Mouse (Mus musculus): ENCODE data around the gene Dock3. TPM values are rescaled to one million over a fixed set of nuclear protein-coding genes. Genes with fewer than 3 reads are reported as not detected.
"Not testable (repeated sequence)": the region's sequence is repeated elsewhere in the genome, so short reads cannot be mapped to it uniquely, and the experiment has no call there.

Gene Dock3
- polyA plus RNA-seq, 1 experiment from 2014 or later = 0.42 TPM

- no peak overlapping the region for H3K9ac ChIP-seq (ENCODE audit: low read length)
- no peak overlapping the region for H3K4me3 ChIP-seq (ENCODE audit: control insufficient read depth in 1 of 2, insufficient read depth in 1 of 2, low read depth in 1 of 2, low read length in 2 of 2)
- no peak overlapping the region for H3K27ac ChIP-seq (replicated peaks in 1 of 2; ENCODE audit: control insufficient read depth in 1 of 2, insufficient read depth in 1 of 2, low read depth in 2 of 2, low read length in 2 of 2)
- no peaks in the 10 kb centered on the region for H3K4me1 ChIP-seq (ENCODE audit: control insufficient read depth in 2 of 2, insufficient read depth in 2 of 2, low read length in 2 of 2)
- H3K36me3 ChIP-seq (ENCODE audit: control insufficient read depth, insufficient read depth, low read length) = no peaks in the 10 kb centered on the region
- H3K9me3 ChIP-seq (ENCODE audit: control insufficient read depth, low read length) = no peaks in the 10 kb centered on the region
- ATAC-seq (ENCODE audit: insufficient number of reproducible peaks, insufficient read depth, low FRiP score, low read depth) = no peak
- 80% methylated on average over 4 of the region's 4 CpGs for WGBS
- H3K4me2 ChIP-seq (ENCODE audit: low read length) = no peak overlapping the region
- H3K27me3 ChIP-seq (ENCODE audit: control insufficient read depth, insufficient read depth, low read length) = peaks cover 3% of the 10 kb centered on the region; the same call in 1 of the 2 replicates
Measured at GRCm38 (mm10) chr9:107245311-107245710, 13.6 kb upstream of the Dock3 start.

GRCm38 (mm10) chr9:107236151-107236550, 4.4 kb upstream of the Dock3 start:
- H3K9me3 ChIP-seq (ENCODE audit: control insufficient read depth, low read length) = no peaks in the 10 kb centered on the region
- no peak overlapping the region for H3K4me2 ChIP-seq (ENCODE audit: low read length)
- H3K4me3 ChIP-seq (ENCODE audit: control insufficient read depth in 1 of 2, insufficient read depth in 1 of 2, low read depth in 1 of 2, low read length in 2 of 2) = no peak overlapping the region
- no peak overlapping the region for H3K9ac ChIP-seq (ENCODE audit: low read length)
- no peak overlapping the region for H3K27ac ChIP-seq (replicated peaks in 1 of 2; ENCODE audit: control insufficient read depth in 1 of 2, insufficient read depth in 1 of 2, low read depth in 2 of 2, low read length in 2 of 2)
- ATAC-seq (ENCODE audit: insufficient number of reproducible peaks, insufficient read depth, low FRiP score, low read depth) = no peak
- 73% methylated on average over 5 of the region's 5 CpGs for WGBS
- H3K36me3 ChIP-seq (ENCODE audit: control insufficient read depth, insufficient read depth, low read length) = no peaks in the 10 kb centered on the region
- peaks cover 2 to 3% of the 10 kb centered on the region in 2 experiments; a peak in 2 of 4 replicates for H3K4me1 ChIP-seq (ENCODE audit: control insufficient read depth in 2 of 2, insufficient read depth in 2 of 2, low read length in 2 of 2)
- peaks cover 82% of the 10 kb centered on the region for H3K27me3 ChIP-seq (ENCODE audit: control insufficient read depth, insufficient read depth, low read length)

GRCm38 (mm10) chr9:107235261-107235660, 3.6 kb upstream of the Dock3 start:
- H3K9me3 ChIP-seq (ENCODE audit: control insufficient read depth, low read length) = no peaks in the 10 kb centered on the region
- no peaks in the 10 kb centered on the region for H3K36me3 ChIP-seq (ENCODE audit: control insufficient read depth, insufficient read depth, low read length)
- H3K4me3 ChIP-seq (ENCODE audit: control insufficient read depth in 1 of 2, insufficient read depth in 1 of 2, low read depth in 1 of 2, low read length in 2 of 2) = no peak overlapping the region
- H3K27me3 ChIP-seq (ENCODE audit: control insufficient read depth, insufficient read depth, low read length) = peaks cover 88% of the 10 kb centered on the region
- WGBS = 57% methylated on average over 5 of the region's 5 CpGs
- no peak overlapping the region for H3K27ac ChIP-seq (replicated peaks in 1 of 2; ENCODE audit: control insufficient read depth in 1 of 2, insufficient read depth in 1 of 2, low read depth in 2 of 2, low read length in 2 of 2)
- H3K4me1 ChIP-seq (ENCODE audit: control insufficient read depth in 2 of 2, insufficient read depth in 2 of 2, low read length in 2 of 2) = peaks cover 2 to 5% of the 10 kb centered on the region in 2 experiments; a peak in 2 of 4 replicates
- no peak for ATAC-seq (ENCODE audit: insufficient number of reproducible peaks, insufficient read depth, low FRiP score, low read depth)
- no peak overlapping the region for H3K9ac ChIP-seq (ENCODE audit: low read length)
- H3K4me2 ChIP-seq (ENCODE audit: low read length) = no peak overlapping the region

- no peak overlapping the region for H3K27ac ChIP-seq (replicated peaks in 1 of 2; ENCODE audit: control insufficient read depth in 1 of 2, insufficient read depth in 1 of 2, low read depth in 2 of 2, low read length in 2 of 2)
- H3K4me3 ChIP-seq (ENCODE audit: control insufficient read depth in 1 of 2, insufficient read depth in 1 of 2, low read depth in 1 of 2, low read length in 2 of 2) = peak overlapping the region; percentile 57 to 66
- peaks cover 2 to 5% of the 10 kb centered on the region in 2 experiments; a peak in 2 of 4 replicates for H3K4me1 ChIP-seq (ENCODE audit: control insufficient read depth in 2 of 2, insufficient read depth in 2 of 2, low read length in 2 of 2)
- H3K27me3 ChIP-seq (ENCODE audit: control insufficient read depth, insufficient read depth, low read length) = peaks cover 94% of the 10 kb centered on the region
- H3K4me2 ChIP-seq (ENCODE audit: low read length) = peak overlapping the region; percentile 98
- no peaks in the 10 kb centered on the region for H3K9me3 ChIP-seq (ENCODE audit: control insufficient read depth, low read length)
- 22% methylated on average over 9 of the region's 9 CpGs for WGBS
- ATAC-seq (ENCODE audit: insufficient number of reproducible peaks, insufficient read depth, low FRiP score, low read depth) = no peak
- H3K9ac ChIP-seq (ENCODE audit: low read length) = no peak overlapping the region; the same call in 1 of the 2 replicates
- H3K36me3 ChIP-seq (ENCODE audit: control insufficient read depth, insufficient read depth, low read length) = no peaks in the 10 kb centered on the region
Measured at GRCm38 (mm10) chr9:107232140-107232539, 431 bp upstream of the Dock3 start.

- peak overlapping the region; percentile 98 for H3K4me2 ChIP-seq (ENCODE audit: low read length)
- H3K4me1 ChIP-seq (ENCODE audit: control insufficient read depth in 2 of 2, insufficient read depth in 2 of 2, low read length in 2 of 2) = peaks cover 2 to 5% of the 10 kb centered on the region in 2 experiments; a peak in 2 of 4 replicates
- 4% methylated on average over 17 of the region's 50 CpGs for WGBS
- H3K9me3 ChIP-seq (ENCODE audit: control insufficient read depth, low read length) = no peaks in the 10 kb centered on the region
- H3K9ac ChIP-seq (ENCODE audit: low read length) = peak overlapping the region; percentile 61
- no peak overlapping the region for H3K27ac ChIP-seq (replicated peaks in 1 of 2; ENCODE audit: control insufficient read depth in 1 of 2, insufficient read depth in 1 of 2, low read depth in 2 of 2, low read length in 2 of 2)
- H3K4me3 ChIP-seq (ENCODE audit: control insufficient read depth in 1 of 2, insufficient read depth in 1 of 2, low read depth in 1 of 2, low read length in 2 of 2) = peak overlapping the region; percentile 57 to 66
- no peaks in the 10 kb centered on the region for H3K36me3 ChIP-seq (ENCODE audit: control insufficient read depth, insufficient read depth, low read length)
- peak; percentile 39; the same call in 1 of the 2 replicates for ATAC-seq (ENCODE audit: insufficient number of reproducible peaks, insufficient read depth, low FRiP score, low read depth)
- peaks cover 90% of the 10 kb centered on the region for H3K27me3 ChIP-seq (ENCODE audit: control insufficient read depth, insufficient read depth, low read length)
Measured at GRCm38 (mm10) chr9:107230991-107231538, 644 bp downstream of the Dock3 start.

- Histone ChIP-seq H3K36me3 (ENCODE audit: control insufficient read depth, insufficient read depth, low read length) (no peaks in the 10 kb centered on the region), H3K9me3 (ENCODE audit: control insufficient read depth, low read length) (no peaks in the 10 kb centered on the region), H3K4me1 (ENCODE audit: control insufficient read depth in 2 of 2, insufficient read depth in 2 of 2, low read length in 2 of 2) (no peaks in the 10 kb centered on the region), H3K27ac (replicated peaks in 1 of 2; ENCODE audit: control insufficient read depth in 1 of 2, insufficient read depth in 1 of 2, low read depth in 2 of 2, low read length in 2 of 2) (no peak overlapping the region), H3K9ac (ENCODE audit: low read length) (no peak overlapping the region), H3K4me3 (ENCODE audit: control insufficient read depth in 1 of 2, insufficient read depth in 1 of 2, low read depth in 1 of 2, low read length in 2 of 2) (no peak overlapping the region), H3K4me2 (ENCODE audit: low read length) (no peak overlapping the region), H3K27me3 (ENCODE audit: control insufficient read depth, insufficient read depth, low read length) (peaks cover 39% of the 10 kb centered on the region)
- ATAC-seq (ENCODE audit: insufficient number of reproducible peaks, insufficient read depth, low FRiP score, low read depth) = no peak
- 79% methylated on average over 1 of the region's 1 CpGs for WGBS
Measured at GRCm38 (mm10) chr9:107224597-107224996, 7.1 kb downstream of the Dock3 start.

GRCm38 (mm10) chr9:107174831-107175230, 56.9 kb downstream of the Dock3 start:
- 74% methylated on average over 1 of the region's 1 CpGs for WGBS
- ATAC-seq (ENCODE audit: insufficient number of reproducible peaks, insufficient read depth, low FRiP score, low read depth); H3K27me3 ChIP-seq (ENCODE audit: control insufficient read depth, insufficient read depth, low read length); H3K9me3 ChIP-seq (ENCODE audit: control insufficient read depth, low read length); H3K4me1 ChIP-seq (ENCODE audit: control insufficient read depth in 2 of 2, insufficient read depth in 2 of 2, low read length in 2 of 2); H3K9ac ChIP-seq (ENCODE audit: low read length); H3K27ac ChIP-seq (replicated peaks in 1 of 2; ENCODE audit: control insufficient read depth in 1 of 2, insufficient read depth in 1 of 2, low read depth in 2 of 2, low read length in 2 of 2); H3K36me3 ChIP-seq (ENCODE audit: control insufficient read depth, insufficient read depth, low read length); H3K4me3 ChIP-seq (ENCODE audit: control insufficient read depth in 1 of 2, insufficient read depth in 1 of 2, low read depth in 1 of 2, low read length in 2 of 2); H3K4me2 ChIP-seq (ENCODE audit: low read length): not testable (repeated sequence)

- Histone ChIP-seq H3K9ac (ENCODE audit: low read length) (no peak overlapping the region), H3K4me2 (ENCODE audit: low read length) (no peak overlapping the region), H3K9me3 (ENCODE audit: control insufficient read depth, low read length) (no peaks in the 10 kb centered on the region), H3K4me1 (ENCODE audit: control insufficient read depth in 2 of 2, insufficient read depth in 2 of 2, low read length in 2 of 2) (no peaks in the 10 kb centered on the region), H3K36me3 (ENCODE audit: control insufficient read depth, insufficient read depth, low read length) (no peaks in the 10 kb centered on the region), H3K27ac (replicated peaks in 1 of 2; ENCODE audit: control insufficient read depth in 1 of 2, insufficient read depth in 1 of 2, low read depth in 2 of 2, low read length in 2 of 2) (no peak overlapping the region), H3K27me3 (ENCODE audit: control insufficient read depth, insufficient read depth, low read length) (no peaks in the 10 kb centered on the region), H3K4me3 (ENCODE audit: control insufficient read depth in 1 of 2, insufficient read depth in 1 of 2, low read depth in 1 of 2, low read length in 2 of 2) (no peak overlapping the region)
- WGBS = 78% methylated on average over 4 of the region's 4 CpGs
- no peak for ATAC-seq (ENCODE audit: insufficient number of reproducible peaks, insufficient read depth, low FRiP score, low read depth)
Measured at GRCm38 (mm10) chr9:107165792-107166191, 65.9 kb downstream of the Dock3 start.
